Mouse (Mus musculus) c-Kit-negative CD71-positive TER-119-positive erythroid progenitor cells, embryonic 14.5 days (primary cell): Measurements from ENCODE around the gene Dnmt1.

Experiments used
- DNase-seq: peaks from one replicate; pipeline ENCODE4 v3.0.0-alpha.2; 2013; ENCODE audit warnings: low read depth, low spot score

Gene Dnmt1

GRCm38 (mm10) chr9:20943911-20944310, 15.8 kb downstream of the Dnmt1 start:
- no peak for DNase-seq

DNA sequence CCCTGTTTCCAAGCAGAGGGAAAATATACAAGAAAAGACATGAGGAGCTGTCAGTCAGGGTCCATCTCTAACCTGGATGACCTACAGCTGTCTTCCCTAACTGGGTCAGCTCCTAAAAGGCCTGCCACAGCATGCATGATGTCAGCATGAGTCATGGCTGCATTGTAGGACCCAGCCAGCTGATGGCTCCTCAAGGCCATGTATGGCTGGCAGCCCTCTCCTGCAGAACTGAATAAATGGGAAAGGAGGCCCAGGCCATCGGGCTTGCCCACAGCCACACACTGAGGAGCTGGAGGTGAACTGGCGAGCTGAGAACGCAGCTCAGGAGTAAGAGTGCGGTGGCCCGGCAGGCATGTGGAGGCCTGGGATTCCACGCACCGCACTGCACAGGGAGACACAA, 16.3 kb downstream of the Dnmt1 start:
- no peak for DNase-seq

DNA sequence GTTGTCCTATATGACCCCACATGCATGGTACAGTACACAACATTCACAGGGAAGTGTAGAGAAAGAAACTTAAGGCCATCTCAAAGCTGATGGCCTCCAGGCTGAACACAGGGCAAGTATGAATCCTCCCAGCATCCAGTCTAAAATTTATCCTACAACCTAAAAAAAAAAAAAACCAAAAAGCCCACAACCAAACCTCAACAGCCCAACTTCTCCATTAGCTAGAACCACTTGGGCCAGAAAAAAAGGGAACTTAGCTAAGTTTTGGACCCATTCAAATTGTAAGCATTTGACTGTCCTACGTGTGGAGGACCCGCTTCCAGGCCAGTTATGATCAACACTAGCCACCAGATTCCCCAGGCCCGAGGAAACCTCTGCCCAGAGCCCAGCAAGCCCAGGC, 36.4 kb downstream of the Dnmt1 start:
- no peak for DNase-seq

DNA sequence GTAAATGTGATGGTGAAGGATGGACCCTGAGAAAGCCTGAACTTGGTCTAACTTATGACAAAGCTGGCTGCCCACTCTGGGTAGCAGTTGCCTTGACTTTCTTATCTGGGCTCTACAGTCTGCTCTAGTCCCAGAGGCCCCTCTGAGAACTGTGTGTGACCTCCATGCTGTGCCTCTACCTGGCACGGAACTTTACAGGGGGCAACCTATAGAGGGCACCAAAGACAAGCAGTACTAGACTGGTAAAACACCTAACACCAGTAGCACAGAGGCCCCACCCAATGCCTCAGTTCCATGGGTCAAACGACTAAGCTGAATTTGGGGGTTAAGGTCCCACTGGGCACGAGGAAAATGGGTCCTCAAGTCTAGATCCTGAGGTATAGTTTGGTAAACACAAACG, 43.5 kb downstream of the Dnmt1 start:
- peak; percentile 21 for DNase-seq

GRCm38 (mm10) chr9:20909948-20910347, 49.7 kb downstream of the Dnmt1 start:
- no peak for DNase-seq

DNA sequence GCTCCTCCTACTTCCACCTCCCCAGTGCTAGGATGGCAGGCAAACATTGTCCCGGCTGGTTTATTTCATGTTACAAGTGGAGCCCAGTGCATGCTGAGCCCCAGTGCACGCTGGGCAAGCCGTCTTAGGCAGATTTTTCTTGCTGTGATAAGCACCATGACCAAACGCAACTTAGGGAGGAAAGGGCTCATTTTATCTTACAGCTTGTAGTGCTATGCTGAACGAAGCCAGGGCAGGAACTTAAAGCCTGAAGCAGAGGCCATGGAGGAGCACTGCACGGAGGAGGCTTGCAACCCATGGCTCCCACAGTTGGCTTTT, 57.6 kb downstream of the Dnmt1 start:
- no peak for DNase-seq

DNA sequence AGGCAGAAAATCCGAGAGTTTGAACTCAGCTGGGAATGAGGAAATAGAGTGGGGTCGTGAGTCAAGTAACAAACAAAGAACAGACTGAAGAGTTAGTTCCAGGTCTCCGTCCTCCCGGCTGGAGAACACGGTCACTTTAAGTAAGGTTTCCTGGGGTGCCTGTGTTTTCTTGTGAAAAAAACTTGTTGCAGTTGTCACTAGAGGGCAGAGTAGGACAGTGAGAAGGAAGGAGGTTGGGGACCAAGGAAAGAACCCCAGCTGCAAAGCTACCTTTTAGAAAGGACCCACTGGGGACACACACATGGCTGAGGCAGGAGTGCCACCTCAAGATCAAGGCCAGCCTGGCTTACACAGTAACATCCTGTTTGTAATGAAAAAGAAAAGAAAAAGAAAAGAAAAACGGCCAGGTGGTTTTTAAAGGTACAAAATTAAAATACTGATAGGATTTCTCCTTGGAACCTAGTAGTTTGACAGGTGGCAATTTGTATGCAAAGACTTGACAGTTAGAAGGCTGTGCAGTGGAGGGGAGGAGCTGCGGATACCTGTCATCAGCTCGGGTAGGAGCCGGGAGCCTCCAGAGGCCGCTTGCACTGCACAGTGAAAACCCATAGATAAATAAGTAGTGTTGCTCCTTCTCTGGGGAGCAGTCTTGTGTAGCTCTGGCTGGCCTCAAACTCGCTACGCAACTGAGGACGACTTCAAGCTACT, 58.1 kb downstream of the Dnmt1 start:
- DNase-seq = no peak

- peak; percentile 73 for DNase-seq
These were observed 61.1 kb downstream of the Dnmt1 start, which contains the start of gene Eif3g for GRCm38 (mm10) chr9:20898511-20899073. Gene Eif3g (minus strand): TSS chr9:20898623.

GRCm38 (mm10) chr9:20897736-20898510, 61.8 kb downstream of the Dnmt1 start:
- no peak for DNase-seq

- no peak for DNase-seq
These were observed 64.3 kb downstream of the Dnmt1 start for GRCm38 (mm10) chr9:20895382-20895781.

GRCm38 (mm10) chr9:20894629-20895028, 65.1 kb downstream of the Dnmt1 start:
- DNase-seq = no peak

DNA sequence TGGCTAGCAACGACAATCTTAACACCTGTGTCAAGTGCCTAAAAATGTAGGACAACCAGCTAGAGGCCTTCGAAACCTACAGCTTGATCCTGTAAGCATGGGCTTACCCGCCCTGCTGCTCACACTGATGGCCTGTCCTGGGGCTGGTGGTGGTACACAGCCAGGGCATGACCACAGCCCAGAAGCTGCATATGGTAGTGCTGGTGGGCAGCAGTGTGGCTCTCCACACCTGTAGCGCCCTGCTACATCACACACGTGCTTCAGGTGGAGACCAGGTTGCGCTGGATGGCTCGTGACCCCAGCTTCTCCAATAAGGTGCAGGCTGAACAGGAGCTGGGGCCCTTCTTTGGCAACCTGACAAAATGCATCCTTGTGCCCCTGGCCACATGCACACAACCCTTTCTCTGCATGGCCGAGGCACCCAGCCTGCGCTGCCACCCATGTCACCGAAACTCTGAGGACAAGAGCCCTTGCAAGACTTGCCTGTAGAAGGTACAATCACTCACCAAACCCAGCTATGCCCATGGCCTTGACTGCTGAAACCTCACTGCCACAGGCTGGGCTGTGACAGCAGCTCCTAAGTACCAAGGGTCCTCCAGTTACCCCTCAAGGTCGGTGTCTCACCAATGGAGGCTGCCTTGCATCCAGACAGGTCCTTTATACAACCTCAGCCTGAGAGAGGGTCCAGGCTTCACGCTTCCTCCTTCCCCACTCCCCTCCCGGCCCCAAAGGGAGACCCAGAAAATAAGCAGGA, 65.9 kb downstream of the Dnmt1 start:
- no peak for DNase-seq

DNA sequence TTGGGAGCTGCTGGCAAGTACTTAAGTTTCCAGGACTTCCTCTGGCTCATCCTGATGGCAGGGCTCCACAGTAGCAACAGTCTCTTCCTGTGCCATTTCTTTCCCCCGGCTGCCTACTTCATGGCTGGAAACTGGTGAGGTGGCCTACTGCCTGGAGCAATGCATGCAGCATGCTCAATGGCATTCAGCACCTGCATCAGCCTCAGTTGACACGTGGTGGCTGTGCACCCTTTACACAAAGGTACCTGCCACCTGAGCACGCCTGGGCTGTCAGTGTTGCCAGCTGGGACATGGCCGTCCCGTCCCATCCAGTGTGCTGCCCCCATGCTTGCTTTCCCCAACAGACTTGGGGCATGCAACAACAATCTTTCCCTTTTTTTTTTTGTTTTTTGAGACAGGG, 66.6 kb downstream of the Dnmt1 start:
- no peak for DNase-seq

DNA sequence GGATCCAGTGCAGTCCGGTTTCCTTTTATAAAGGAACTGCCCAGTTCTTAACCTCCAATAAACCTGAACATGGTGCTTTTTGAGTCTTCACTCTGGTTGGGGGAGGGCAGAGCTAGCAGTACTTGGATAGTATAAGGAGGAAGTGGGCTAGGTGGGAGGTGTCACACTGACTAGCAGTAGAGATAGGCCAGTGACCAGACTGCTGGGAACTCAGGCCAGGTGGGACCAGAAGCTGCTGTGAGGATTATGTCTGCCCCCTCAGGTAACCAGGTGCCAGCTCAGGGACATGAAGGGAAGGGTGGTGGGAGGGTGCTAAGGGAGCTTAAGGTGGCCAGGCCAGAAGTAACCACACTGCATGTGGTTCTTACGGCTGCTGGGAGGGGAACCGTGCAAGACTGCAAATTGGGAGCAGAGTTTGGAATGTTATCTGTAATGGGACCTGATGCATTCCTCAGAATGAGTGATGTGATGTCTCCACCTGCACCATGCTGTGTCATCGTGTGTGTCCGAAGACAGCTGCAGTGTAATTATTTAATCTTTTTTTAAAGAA, 67.5 kb downstream of the Dnmt1 start:
- no peak for DNase-seq

DNA sequence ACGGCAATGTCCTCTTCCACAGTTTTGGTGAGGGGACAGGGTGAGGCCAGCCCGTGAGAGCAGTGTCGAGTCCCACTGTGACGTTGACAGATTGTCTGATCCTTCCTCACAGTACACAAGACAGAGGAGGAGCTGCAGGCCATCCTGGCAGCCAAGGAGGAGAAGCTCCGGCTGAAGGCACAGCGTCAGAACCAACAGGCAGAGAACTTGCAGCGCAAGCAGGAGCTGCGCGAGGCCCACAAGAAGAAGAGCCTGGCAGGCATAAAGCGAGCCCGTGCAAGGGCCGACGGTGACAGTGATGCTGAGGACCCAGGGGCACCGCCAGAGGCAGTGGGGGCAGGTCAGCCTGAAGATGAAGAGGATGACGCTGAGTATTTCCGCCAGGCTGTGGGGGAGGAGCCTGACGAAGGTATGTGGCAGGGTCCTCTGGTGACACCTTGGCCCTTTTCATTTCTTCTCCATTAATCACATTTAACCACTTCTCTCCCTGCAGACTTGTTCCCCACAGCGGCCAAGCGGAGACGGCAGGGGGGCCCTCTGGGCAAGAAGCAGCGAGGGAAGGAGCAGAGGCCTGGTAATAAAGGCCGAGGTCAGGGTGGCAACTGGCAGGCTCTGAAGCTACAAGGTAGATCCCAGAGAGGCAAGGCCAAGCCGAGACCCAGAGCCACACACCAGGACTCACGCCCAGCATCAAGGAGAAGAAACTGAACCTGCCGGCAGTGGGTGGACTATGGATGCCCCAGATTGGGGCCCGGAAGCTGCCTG, 68.2 kb downstream of the Dnmt1 start:
- no peak for DNase-seq

GRCm38 (mm10) chr9:20890411-20890810, 69.3 kb downstream of the Dnmt1 start:
- no peak for DNase-seq

DNA sequence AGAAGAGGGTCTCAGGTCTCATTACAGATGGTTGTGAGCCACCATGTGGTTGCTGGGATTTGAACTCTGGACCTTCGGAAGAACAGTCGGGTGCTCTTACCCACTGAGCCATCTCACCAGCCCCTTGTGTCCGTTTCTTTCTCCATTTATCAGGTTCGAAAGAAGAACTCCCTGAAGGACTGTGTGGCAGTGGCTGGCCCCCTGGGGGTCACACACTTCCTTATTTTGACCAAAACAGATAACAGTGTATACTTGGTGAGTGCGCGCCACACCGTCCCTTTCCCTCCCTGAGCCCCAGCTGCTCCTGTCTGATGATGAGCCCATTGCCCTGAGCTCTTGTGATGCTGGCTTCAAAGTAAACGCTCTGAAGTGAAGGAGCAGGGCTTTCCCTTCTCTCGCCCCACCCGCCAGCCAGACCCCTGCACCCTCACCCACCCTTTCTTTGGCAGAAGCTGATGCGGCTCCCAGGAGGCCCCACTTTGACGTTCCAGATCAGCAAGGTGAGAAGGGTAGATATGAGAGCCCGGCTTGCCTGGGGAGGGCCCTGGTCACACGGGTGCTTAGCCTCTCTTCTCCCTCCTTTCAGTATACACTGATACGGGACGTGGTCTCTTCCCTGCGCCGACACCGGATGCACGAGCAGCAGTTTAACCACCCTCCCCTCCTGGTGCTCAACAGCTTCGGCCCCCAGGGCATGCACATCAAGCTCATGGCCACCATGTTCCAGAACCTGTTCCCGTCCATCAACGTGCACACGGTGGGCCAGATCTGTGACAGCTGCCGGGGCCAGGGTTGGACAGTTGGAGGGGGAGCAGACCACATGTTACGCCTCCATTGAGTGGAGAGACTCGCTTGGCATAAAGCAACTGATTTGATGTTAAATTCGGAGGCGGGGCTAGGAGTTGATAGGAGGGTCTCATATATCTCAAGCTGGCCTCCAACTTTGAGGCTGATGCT, 70.2 kb downstream of the Dnmt1 start:
- DNase-seq = no peak

- no peak for DNase-seq
These were observed 71.3 kb downstream of the Dnmt1 start for GRCm38 (mm10) chr9:20888386-20888765.

GRCm38 (mm10) chr9:20887704-20888385, 71.8 kb downstream of the Dnmt1 start, which contains the start of gene Ppan:
Gene Ppan (plus strand): TSS chr9:20888175.
- peak; percentile 84 for DNase-seq
